7 mouse cellular contexts compared by ENCODE assay signal in the genomic region with DNA sequence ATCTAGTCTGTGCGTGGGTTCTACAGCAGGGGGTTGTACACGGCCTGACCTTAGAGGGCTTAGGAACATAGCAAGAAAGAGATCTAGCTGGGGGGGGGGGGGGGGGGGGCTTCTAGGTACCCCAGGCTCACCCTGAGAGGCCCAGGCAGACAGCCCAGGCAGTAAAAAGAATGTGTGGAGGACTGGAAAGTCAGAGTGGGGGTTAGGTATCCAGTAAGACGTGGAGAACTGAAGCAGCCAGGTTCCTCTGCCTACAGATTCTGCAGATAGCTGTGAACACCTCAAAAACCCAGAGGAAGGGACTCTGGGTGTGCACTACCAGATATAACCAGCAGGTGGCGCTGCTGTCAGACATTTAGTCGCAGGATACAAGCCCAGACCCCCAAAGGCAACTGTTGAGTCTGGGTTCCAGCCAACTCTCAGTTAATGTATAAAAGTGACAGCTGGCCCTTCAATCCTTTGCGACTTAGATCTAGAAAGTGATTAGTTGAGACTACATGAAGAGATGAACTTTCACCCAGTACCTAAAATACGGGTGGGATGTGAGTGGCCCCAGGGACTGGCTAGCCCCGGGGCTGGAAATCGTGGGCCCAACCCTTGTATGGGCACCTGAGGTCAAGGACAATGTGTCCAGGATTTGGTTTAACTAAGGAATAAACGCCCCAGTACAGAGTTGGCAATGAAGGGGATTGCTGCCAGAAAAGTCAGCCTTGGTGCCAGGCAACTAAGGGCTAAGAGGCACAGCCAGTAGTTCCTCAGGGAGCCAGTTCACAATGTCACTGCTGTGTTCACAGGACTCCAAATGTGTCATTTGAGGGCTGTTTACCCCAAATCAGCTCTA.
DNase-seq lines count a peak whose midpoint lies in the region; ATAC-seq lines count a peak whose summit lies in the region.

No protein-coding gene starts in this region.

- no peak overlapping the region for H3K4me2 ChIP-seq in midbrain, embryonic 13.5 days (replicated peaks)

- peak; percentile 22 for DNase-seq in T-cell, adult 2 months (ENCODE audit: low spot score)
- DNase-seq in cerebellum, adult 8-10 months, result peak; percentile 57
- peak; percentile 80 to 88 for DNase-seq in frontal cortex, postnatal 25 days (ENCODE audit: low spot score in 2 of 2)
- peak; percentile 79 for DNase-seq in induced T-regulatory cell, adult 2 months (ENCODE audit: low read depth)
- peak; percentile 85 to 86 for DNase-seq in left cerebral cortex, postnatal 10 days (ENCODE audit: extremely low spot score in 1 of 2, low spot score in 2 of 2)
- peak; percentile 33 to 53 for DNase-seq in spleen, postnatal 14 days (ENCODE audit: low spot score in 2 of 2)

- peaks cover 15% of the 10 kb centered on the region for H3K4me1 ChIP-seq in midbrain, embryonic 13.5 days (replicated peaks)

- peak; percentile 66 for ATAC-seq in midbrain, embryonic 13.5 days

- intact Hi-C loops in left cerebral cortex, postnatal 10 days (cut with DNase I), result loop anchor here (2.0 to 10.0 kb wide), 4 partner anchors 167 to 305 kb away; partner anchors contain the start of gene Ror2

- no peak overlapping the region for H3K27ac ChIP-seq in midbrain, embryonic 13.5 days

- H3K4me3 ChIP-seq in midbrain, embryonic 13.5 days (replicated peaks), result no peak overlapping the region

- H3K36me3 ChIP-seq in midbrain, embryonic 13.5 days, result no peaks in the 10 kb centered on the region

- H3K9ac ChIP-seq in midbrain, embryonic 13.5 days (replicated peaks), result no peak overlapping the region

- H3K9me3 ChIP-seq in midbrain, embryonic 13.5 days, result no peaks in the 10 kb centered on the region

- no peaks in the 10 kb centered on the region for H3K27me3 ChIP-seq in midbrain, embryonic 13.5 days

- 32% methylated on average over 10 of the region's 10 CpGs for WGBS in midbrain, embryonic 13.5 days

Comparison
In these comparisons a context has a peak if more than half of its experiments do, and no peak if none do; other contexts are left out.
1. DNase-seq: peak in every context shown above with its lines; median percentile 86 in left cerebral cortex, postnatal 10 days; 84 in frontal cortex, postnatal 25 days; 79 in induced T-regulatory cell, adult 2 months; 57 in cerebellum, adult 8-10 months; 43 in spleen, postnatal 14 days; 22 in T-cell, adult 2 months.